ENCODE assay signal across 18 mouse cellular contexts in the genomic region with DNA sequence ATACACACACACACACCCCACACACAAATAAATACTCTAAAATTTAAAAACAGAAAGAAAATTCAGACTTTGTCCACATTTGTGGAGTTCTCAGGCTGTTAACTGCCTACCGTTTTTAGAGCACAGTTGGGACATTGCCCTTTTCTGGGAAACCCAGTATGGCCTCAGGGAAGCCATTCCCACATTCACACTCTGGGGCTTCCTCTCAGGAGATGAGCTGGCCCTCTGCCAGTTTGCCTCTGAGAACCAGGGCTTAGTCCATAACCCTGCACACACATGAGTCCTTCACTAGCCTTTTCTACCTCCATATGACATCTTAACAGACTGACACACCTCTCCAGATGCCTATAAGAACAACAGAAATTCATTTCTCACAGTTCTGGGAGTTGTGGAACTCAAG. TPM values are rescaled to one million over a fixed set of nuclear protein-coding genes. Genes with fewer than 3 reads are reported as not detected.
"Had no signal": no experiment of that assay in that cellular context is flagged by ENCODE, and none has a peak within 500 bp of the region (broad histone marks: within the 10 kb centered on the region; RNA-seq: fewer than 3 reads in every experiment).

No protein-coding gene starts in this region.

- H3K27ac ChIP-seq: intestine, embryonic 15.5 days; limb, embryonic 13.5 days; liver, embryonic 15.5 days; midbrain, embryonic 13.5 days; stomach, postnatal 0 days had no signal

- DNase-seq: kidney, adult 18-20 months; left cerebral cortex, postnatal 4 days; lung, postnatal 36 days; thymus, adult 2 months; thymus, postnatal 25 days had no signal

- H3K36me3 ChIP-seq: intestine, embryonic 15.5 days; liver, embryonic 15.5 days had no signal

- H3K4me2 ChIP-seq: intestine, embryonic 15.5 days; limb, embryonic 13.5 days; liver, embryonic 15.5 days; midbrain, embryonic 13.5 days had no signal

- ATAC-seq: intestine, embryonic 15.5 days; midbrain, embryonic 13.5 days had no signal

- H3K9me3 ChIP-seq: intestine, embryonic 15.5 days; liver, embryonic 15.5 days; midbrain, embryonic 13.5 days had no signal

- H3K4me3 ChIP-seq: intestine, embryonic 15.5 days; limb, embryonic 13.5 days; liver, embryonic 15.5 days; midbrain, embryonic 13.5 days had no signal

- H3K27me3 ChIP-seq: intestine, embryonic 15.5 days; limb, embryonic 13.5 days; liver, embryonic 15.5 days; midbrain, embryonic 13.5 days had no signal

- H3K9ac ChIP-seq: intestine, embryonic 15.5 days; limb, embryonic 13.5 days; liver, embryonic 15.5 days; midbrain, embryonic 13.5 days had no signal

RNA-seq across cellular contexts. Expression of a gene that starts 9.6 kb away (rescaled TPM):
- total RNA-seq: layer of hippocampus, adult 8-10 months; layer of hippocampus, postnatal 14 days; left cerebral cortex, adult 18-20 months; left cerebral cortex, postnatal 10 days; left cerebral cortex, postnatal 4 days; megakaryocyte progenitor cell, adult 5-6 weeks; midbrain, postnatal 0 days had no signal
- polyA plus RNA-seq: intestine, embryonic 15.5 days; limb, embryonic 13.5 days; liver, embryonic 15.5 days; lung, embryonic 16.5 days; midbrain, embryonic 13.5 days; midbrain, postnatal 0 days; neural tube, embryonic 14.5 days; stomach, postnatal 0 days; thymus, adult 2 months had no signal
